Mouse (Mus musculus): ENCODE measurements around the gene Barx1.

The Barx1 gene

GRCm38 (mm10) chr13:48660221-48660734 lies 2.5 kb upstream of the Barx1 start:
- DNase-seq (ENCODE audit: low read depth), result no peak

- no peak for DNase-seq (ENCODE audit: low read depth)
Measured at GRCm38 (mm10) chr13:48660741-48661140, 2.1 kb upstream of the Barx1 start.

DNA sequence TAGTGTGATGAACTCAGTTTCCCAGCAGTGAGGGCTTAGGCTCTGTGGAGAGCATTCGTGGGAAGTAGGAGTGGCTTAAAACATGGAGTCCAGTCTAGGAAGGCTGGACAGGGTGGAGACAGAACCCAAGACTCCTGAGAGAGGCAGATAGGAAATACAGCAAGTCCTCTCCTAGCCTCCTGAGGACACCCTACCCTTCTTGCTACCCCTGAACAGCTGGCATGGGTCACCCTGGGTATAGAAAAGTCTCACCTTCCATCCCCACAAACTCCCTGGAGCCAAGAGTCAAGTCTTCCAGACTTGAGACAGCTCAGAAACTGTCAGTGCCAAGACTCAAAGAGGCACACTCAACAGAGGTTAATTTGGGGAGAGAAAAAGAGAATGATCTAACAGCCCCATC lies 1.2 kb upstream of the Barx1 start:
- DNase-seq (ENCODE audit: low read depth), result no peak

DNA sequence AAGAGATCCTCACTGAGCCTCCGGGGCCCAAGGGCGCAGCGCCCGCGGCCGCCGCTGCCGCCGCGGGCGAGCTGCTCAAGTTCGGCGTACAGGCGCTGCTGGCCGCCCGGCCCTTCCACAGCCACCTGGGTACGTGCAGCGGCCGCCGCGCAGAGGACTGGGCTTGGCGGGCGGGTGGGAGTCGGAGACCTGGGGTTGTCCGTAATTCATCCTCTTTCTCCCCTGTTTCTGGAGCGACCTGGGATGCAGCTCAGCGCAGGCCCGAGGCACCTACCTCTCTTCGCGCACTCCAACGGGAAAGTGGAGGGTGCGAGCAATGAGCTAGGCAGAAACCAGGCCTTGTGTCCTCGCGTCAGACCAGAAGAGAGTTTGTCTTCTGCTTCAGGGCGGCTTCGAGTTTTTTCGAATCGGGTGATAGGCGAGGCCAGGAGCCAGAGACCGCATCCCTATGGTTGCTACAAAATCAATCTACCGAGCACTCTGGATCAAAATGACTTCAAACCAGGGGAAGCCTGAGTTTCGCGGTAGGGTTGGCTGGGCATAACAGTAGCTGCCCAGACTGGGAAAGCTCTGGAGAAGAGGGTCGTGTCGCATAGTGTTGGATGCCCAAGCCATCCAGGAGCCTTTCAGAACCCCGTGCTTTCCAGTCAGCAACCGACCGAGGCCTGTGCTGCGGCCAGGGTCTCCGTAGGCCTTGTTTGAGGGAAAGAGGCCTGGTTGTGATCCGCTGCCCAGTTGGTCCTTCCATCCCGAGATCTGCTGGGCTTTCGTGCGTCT lies 601 bp downstream of the Barx1 start:
- DNase-seq (ENCODE audit: low read depth), result no peak

GRCm38 (mm10) chr13:48663988-48664339 lies 1.2 kb downstream of the Barx1 start:
- no peak for DNase-seq (ENCODE audit: low read depth)

DNA sequence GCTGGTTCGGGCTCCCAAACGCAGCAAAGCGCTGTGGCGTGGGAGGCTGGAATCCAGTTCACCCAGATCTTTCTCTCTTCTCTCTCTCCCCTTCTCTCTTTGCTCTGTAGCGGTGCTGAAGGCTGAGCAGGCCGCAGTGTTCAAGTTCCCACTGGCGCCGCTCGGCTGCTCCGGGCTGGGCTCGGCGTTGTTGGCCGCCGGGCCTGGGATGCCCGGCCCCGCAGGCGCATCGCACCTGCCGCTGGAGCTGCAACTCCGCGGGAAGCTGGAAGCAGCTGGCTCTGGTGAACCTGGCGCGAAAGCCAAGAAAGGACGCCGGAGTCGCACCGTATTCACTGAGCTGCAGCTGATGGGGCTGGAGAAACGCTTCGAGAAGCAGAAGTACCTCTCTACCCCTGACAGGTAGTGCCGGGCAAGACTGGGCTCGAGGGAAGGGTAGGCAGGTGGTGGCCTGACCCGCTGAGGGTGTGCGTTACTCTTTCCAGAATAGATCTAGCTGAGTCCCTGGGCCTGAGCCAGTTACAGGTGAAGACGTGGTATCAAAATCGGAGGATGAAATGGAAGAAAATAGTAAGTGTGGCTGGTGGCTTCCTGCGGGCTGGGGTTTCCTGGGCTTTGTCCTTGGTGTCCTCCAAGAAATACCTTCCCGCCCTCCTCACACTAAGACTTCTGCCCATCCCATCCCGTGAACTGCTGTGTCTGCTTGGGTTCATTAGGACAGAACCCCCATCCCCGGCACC lies 2.3 kb downstream of the Barx1 start:
- DNase-seq (ENCODE audit: low read depth), result no peak

GRCm38 (mm10) chr13:48665656-48666597 lies 3.1 kb downstream of the Barx1 start:
- DNase-seq (ENCODE audit: low read depth), result no peak

DNA sequence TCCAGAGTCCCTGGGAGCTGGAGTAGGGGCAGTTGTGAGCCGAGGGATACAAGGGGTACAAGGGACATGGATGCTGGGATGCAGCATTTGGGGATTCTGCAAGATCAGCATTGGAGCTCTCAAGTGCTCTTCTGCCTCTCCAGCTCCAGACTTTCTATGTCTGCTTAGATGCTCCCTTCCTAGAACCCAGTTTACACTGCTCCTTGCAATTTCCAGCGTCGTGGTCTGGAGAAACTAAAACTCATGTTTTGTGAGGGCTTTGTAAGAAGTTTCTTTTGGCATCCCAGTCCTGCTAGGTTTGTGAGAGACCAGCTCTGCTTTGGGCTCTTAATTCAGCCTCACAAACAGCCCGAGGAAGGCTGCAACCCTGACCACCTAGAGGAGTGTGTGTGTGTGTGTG lies 4.7 kb downstream of the Barx1 start:
- no peak for DNase-seq (ENCODE audit: low read depth)

GRCm38 (mm10) chr13:48668091-48668975 lies 5.5 kb downstream of the Barx1 start:
- no peak for DNase-seq (ENCODE audit: low read depth)

- DNase-seq (ENCODE audit: low read depth), result no peak
Measured at GRCm38 (mm10) chr13:48668976-48669534, 6.3 kb downstream of the Barx1 start.

DNA sequence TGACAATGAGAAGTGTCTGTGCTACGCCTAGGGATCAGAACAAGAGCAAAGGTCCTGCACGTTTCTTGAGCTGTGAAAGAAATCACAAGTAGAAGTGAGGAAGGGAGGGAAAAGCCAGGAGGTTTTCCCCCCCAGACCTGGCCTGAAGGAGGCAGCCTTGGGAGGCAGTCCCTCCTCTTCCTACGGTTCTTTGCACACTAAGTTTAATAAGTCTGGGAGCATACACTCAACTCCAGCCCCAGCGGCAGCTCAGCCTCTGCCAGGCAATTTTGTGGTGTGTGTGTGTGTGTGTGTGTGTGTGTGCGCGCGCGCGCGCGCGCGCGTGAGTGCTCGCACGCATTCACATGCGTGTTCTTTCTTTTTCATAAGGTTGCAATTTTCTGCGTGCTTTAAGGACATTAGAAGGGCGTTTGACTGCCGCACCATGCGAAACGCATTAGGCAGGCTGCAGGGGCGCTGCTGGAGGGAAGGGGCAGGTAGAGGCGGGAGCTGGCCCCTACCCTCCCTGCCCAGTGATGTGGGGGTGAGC lies 9.6 kb downstream of the Barx1 start:
- no peak for DNase-seq (ENCODE audit: low read depth)

DNA sequence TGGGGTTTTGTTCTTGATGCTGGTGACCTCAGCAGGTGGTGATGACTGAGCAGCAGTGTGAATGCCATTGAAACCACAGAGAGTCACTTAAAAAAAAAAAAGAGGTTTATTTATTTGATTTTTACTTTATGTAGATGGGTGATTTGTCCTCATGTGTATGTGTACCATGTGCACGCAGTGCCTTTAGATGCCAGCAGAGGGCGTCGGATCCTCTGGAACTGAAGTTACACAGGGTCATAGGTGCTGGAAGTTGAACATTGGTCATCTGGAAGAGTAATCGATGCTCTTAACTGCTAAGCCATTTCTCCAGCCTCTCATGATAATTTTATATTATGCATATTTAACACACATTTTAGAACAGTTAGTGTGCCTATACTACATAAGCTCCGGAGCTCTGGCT lies 11.8 kb downstream of the Barx1 start:
- DNase-seq (ENCODE audit: low read depth), result no peak

DNA sequence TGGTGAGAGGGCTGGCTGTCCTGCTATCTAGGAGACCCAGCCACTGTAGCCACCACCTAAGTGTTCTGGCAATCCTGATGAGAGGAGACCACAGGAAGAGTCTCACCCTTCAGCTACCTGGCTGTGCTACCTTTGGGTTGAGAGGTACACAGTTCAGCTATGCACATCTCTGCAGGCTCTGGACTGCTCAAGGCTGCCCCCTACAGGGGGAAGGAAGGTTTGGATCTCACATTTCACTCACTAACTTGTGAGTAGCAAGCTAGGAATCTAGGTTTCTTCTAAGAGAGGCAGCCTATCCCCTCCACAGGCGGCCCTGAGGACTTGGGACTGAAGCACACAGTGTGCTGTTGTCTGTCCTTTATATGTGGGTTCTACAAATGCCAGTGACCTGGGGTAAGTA lies 16.6 kb downstream of the Barx1 start:
- no peak for DNase-seq (ENCODE audit: low read depth)

DNA sequence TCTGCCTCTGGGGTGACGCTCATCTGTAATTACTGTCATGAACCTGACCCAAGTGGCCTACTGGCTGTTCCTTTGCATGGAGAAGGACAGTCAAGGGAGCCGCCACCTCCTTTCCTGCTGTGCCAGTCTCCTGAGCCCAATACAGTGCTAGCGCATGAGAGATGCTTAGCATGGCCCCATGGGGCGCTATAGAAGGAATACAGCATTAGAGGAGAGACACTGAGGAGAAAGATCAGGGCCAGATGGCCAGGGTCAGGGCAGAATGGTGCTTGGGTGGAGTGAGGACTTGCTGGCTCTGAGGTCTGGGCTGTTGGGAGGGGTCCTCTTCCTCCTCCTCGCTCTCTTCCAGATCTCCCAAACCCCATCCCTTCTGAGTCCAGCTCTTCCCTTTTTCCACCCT lies 23.9 kb downstream of the Barx1 start:
- DNase-seq (ENCODE audit: low read depth), result no peak

DNA sequence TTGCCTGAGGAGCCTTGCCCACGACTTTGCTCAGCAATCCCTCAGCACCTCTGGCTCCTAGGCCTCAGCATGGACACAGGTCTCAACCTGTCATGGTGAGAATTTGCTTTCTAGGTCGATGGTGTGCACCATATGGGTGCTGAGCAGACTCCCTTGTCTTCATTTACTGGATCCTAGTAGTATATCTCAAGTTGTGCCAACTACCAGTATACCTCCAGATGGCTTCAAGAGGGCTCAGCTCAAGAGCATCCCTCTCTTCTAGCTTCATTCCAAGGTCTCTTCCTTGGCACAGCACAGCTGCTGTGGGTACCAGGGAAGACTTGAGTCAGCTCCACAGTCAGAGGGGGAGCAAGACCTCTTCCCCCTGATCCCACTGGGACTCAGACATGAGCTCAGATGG lies 29.2 kb downstream of the Barx1 start:
- DNase-seq (ENCODE audit: low read depth), result no peak

DNA sequence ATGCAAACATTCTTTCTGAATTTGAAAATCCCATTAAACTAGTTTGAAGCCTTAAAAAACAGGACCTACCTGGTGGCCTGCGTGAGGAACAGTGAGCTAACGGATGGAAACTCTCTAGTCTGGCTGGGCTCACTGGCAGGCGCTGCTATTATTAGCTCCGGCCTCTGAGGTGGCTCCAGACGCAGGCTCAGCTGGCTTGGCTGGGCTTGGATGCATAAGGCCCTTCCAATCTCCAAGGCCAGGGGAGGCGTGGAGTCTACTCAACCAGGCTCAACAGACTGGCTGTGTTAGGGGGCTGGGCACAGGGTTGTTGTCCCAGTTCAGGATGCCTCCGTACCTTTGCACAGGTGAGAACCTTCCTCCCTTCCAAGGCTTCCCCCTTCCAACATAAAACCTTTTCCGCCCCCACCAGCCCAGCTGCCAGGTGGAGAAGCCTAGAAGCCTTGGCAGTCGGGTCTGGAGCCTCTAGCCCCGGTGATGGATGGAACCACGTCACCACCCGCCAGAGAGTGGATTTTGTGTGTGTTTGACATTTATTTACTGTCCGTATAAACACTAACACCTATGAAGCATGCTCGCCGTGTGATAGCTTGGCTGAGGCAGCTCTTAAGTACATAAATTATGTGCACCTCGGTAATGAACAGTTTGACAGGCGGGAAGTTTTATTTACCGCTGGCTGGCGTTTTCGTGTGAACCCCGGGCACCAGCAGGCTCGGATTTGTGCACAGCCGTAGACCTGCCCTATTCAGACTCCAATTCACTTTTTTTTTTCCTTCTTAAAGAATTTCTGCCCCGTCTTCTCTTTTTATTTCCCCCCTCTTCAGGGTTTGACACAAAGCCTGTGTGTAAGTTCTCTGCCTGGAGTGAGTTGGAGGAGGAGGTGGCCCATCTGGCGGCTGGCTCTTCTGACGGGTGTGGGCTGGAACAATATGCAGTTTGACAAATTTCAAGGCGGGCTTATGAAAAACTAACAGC lies 31.6 kb downstream of the Barx1 start:
- DNase-seq (ENCODE audit: low read depth), result peak; percentile 42

DNA sequence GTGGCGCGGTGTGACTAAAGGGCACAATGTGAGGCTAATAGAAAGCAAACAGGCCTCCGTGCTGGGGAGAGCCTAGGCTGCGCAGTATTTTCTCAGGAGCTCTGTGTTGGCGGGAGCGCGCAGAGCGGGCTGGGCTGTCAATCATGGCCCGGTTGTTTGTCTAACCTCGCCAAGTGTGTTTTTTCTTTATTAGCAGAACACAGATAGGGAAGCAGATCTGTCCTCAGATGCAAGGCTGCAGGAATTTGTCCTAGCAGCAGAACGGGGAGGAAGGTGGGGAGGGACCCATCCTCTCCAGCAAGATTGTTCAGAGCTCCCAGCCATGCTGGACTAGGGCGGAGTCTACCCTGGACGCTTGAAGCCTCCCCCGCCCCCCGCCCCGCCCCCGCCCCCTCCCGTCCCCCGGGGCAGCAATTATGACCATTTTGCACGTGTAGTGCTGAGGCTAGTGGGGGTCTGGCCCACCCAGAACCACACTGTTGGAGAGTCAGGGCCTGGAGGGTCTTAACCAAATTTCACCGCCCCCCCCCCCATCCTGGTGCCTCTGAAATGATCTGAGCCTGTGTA lies 43.7 kb downstream of the Barx1 start:
- DNase-seq (ENCODE audit: low read depth), result no peak

DNA sequence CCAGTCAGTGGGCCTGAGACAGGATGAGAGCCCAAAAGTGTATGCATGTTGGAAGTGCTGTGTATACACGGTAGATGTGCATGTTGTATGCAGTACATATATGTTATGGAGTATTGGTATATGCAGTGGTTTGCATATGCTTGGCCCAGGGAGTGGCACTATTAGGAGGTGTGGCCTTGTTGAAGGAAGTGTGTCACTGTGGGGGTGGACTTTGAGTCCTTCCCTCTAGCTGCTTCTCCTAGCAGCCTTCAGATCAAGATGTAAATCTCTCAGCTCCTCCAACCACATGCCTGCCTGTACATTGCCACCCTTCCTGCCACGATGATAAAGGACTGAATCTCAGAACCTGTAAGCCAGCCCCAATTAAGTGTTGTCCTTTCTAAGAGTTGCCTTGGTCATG lies 49.9 kb downstream of the Barx1 start:
- no peak for DNase-seq (ENCODE audit: low read depth)

DNA sequence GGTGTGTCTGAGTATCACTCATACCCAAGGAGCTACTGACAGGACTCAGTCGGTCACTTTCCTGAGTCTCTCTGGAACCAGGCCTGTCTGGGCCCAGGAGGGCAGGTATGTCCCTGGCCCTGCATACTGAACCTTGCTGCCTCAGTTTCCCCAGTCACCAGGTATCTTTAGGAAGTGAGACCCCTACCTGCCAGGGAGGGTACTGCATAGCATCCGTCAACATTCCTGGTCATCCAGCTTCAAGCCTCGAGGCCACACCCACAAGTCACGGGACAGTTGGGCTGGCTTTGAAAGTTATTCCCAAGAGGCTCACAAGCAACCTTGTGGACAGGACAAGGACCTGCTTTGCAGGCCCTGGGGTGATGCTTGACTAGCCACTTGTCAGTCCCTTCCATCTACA lies 53.3 kb downstream of the Barx1 start:
- DNase-seq (ENCODE audit: low read depth), result no peak

All from fibroblast of lung, adult 2 months (primary cell).